Mouse (Mus musculus) right cerebral cortex, adult 18-20 months (tissue): Measurements from ENCODE around the gene Fgd6.

Experiments used
- DNase-seq: peaks from one replicate; pipeline ENCODE4 v3.0.0; 2022; ENCODE audit warnings: mixed read lengths

Fgd6 gene

DNA sequence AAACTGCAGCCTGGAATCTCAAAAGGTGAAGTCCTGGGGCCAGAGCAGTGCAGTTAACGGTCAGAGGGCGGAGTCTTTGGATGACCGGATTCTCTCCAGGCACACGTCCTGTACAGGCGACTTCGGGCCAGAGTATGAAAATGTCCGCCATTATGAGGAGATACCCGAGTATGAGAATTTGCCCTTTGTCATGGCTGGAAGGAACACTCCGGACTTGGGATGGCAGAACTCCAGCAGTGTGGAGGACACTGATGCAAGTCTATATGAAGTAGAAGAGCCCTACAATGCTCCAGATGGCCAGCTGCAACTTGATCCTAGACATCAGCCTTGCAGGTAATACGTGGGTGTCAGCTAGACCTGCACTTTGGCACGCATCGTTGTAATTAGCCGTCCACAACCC lies 9.5 kb downstream of the Fgd6 start:
- DNase-seq, result no peak

DNA sequence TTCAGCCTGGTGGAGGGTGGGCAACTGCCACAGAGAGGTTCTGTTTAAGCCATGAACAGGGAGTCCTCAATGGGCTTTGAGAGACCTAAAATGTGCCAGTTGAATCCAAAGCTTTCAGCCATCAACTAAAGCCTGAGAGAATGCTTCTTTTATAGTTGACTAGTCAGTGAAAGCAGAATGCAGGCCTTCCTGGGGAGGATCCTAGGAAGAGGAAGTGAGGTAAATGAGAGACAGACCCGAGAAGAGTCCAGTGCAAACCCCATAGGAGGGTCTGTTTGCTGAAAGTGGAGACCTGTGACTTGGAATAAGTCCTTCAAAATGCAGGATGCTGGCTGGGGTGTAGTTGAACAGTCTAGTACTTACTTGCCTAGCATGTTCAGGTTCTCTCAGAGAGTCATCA lies 11.2 kb downstream of the Fgd6 start:
- no peak for DNase-seq

GRCm38 (mm10) chr10:94047845-94048559 lies 12.2 kb downstream of the Fgd6 start:
- no peak for DNase-seq

DNA sequence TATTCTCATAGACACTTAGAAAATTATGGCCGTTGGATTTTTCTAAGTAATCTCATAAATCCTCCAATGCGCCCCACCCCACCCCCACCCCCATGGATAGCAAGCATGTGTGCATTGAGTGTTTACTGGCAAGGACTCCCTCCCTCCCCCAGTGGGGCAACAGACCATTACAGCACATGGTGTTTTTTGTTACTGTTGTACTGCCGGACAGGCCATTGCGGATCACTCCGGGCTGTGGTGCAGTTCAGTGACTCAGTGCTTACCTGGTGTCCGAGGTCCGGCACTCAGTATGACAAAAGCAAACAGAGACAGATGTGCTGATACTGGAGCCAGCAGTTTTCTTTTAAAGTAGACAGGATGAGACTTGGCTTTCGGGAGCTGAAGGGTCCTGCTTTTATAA lies 13.3 kb downstream of the Fgd6 start:
- no peak for DNase-seq

DNA sequence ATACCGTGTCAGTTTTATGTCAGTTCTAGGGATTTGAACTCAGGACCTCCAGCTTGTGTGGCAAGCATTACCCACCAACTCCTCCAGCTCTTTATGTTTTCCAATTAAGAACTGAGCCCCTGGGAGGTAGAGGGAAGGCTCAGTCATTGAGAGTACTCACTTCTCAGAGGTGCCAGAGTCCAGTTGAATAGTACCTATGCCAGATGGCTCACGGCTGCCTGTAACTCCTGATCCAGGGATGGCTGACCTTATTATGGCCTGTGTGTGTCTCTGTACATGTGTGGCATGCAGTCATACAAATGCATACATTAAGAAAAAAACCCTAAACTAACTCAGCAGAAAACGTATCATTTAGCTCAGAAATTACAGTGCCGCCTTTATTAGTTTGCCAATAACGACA lies 14.9 kb downstream of the Fgd6 start:
- no peak for DNase-seq

DNA sequence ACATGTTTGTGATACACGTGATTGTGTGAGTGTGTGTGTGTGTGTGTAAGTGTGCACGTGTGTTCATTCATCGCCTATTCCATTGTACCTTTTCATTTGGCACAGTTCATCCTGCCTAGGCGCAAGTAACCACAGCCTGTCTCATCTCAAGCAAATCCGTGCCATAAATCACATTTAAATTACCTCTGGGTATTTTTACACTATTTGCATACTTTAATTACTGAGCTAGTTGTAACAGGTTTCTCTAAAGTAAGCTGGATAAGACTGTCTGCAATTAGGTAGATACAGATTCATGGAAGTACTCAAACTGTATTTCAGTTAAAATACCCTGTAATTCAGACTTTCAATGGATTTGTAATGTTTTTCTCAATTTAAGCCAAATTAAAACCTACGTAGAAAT lies 20.7 kb downstream of the Fgd6 start:
- DNase-seq, result no peak

GRCm38 (mm10) chr10:94059618-94060055 lies 23.8 kb downstream of the Fgd6 start:
- no peak for DNase-seq

DNA sequence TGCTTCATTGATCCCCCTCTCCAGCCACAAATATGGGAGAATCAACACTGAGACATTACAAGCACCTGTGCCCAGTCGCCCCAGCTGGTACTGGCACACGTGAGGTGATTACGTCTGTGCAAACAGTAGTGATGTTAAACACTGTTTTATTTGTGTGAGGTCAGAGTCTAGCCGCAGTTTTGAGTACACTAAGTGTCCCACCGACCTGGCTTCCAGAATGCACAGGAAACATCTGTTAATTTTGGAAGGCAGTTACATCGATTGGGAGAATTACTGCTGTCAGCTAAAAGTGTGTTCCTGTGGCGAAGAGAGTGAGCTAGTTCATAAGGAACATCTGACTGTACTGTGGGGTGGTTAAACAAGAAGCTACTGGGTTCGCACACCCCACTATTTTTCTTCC lies 24.4 kb downstream of the Fgd6 start:
- DNase-seq, result no peak

DNA sequence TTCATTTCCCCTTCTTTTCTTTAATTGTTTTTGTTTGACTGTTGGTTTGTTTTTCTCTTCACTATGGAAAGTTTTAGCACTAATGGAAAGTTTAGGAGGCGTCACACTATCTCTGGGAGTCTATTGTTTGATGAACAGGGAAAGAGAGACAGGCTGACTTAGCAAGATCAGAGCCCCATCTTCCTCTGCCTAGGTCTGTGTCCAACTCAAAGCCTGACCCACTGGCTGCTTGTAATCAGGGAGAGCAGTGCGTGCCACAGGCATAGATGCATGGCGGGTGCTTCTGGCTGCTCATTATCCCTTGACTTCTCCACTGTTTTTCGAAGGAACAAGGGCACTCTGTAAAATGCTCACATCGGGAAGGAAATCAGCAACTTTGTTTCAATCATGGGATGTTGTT lies 26.6 kb downstream of the Fgd6 start:
- no peak for DNase-seq

DNA sequence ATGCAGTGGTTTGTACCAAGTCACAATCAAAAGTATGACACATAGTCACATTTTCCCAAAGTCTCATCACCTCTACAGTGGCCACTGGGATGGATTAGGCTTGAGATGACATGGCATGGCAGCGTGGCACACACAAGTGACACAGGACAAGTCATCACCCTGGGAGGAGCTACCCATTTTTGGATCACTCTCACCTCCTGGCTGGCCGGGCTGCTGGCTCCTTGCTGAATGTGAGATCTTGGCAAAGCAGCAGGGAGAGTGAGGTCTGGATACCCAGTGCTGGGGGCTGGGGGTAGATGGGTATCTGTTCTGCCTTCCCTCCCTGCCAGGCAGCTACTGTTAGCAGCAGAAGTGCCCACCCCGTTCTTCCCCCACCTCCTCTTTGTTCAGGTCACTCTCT lies 31.1 kb downstream of the Fgd6 start:
- DNase-seq, result no peak

DNA sequence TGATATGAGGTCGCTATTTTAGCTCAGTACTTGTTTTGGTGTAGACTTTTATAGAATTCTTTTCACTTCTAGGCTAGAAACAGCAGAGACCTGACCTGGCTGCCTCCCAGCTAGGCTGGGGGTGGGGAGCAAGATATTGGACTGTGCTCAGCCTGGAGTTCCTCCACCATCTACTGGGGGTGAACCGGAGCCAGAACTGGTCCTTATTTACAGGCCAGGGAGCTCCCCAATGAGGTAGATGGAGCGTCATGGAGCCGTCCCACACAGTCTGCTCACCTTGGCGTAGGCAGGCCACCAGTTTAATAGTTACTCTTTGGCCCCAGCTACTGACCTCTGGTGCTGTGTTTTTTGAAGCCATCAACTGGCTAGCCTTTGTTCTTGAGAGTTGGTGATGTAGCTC lies 32.9 kb downstream of the Fgd6 start:
- DNase-seq, result no peak

- DNase-seq, result no peak
These were observed 35.8 kb downstream of the Fgd6 start for GRCm38 (mm10) chr10:94071641-94072040.

DNA sequence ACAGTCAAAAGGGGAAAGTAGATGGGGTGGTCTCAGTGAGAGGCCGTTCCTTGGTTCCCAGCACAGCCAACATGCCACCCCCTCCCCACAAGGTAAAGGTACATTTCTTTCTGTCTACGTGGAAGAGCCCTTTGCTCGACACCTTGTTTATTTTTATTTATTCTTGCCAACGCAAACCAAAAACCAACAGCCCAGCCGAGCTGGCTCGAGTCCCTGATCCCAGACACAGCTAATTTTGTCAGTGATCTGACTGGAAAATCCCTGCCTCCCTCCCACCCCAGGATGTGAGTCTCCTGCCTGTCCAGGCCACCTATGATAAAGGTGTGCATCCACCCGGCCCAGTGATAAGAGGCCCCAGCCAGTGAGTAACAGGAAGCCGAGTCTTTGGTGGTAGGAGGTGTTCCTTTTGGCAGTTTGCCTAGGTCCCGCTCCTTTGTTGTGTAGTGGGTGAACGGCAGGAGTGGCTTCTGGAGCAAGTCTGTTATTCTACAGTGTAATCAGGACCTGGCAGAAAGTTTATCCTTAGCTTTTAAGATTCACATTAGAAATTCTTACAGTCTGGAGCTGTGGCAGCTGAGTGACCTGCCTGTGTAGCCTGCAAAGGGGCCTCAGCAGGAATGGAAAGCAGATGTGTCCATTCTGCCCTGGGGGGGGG lies 36.6 kb downstream of the Fgd6 start:
- no peak for DNase-seq

DNA sequence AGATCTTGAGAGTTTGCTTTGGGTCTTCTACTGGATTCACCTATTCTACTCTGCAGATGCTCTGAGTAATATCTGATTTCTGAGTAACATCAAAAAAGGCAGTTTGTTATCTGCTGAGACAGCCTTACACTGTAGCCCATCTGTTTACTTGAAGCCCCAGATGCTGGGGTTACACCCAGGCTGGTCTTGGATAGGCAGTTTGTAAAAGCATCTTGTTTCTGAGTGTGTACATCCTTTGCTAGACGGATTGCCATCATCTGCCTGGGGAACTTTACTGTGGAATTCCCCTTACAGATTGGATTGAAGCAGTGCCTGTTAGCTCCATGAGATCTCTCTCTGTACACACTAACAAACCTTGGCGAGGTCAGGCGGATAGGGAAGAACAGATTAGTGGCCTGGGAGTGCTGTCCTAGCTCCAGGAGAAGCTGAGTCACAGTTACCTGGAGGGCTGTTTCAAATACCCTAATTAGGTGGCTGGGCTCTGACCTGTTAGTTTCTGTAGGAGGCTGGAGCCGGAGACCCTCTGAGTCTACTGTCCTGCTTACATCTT lies 37.2 kb downstream of the Fgd6 start:
- no peak for DNase-seq

- DNase-seq, result no peak
These were observed 41.4 kb downstream of the Fgd6 start for GRCm38 (mm10) chr10:94076966-94077825.

DNA sequence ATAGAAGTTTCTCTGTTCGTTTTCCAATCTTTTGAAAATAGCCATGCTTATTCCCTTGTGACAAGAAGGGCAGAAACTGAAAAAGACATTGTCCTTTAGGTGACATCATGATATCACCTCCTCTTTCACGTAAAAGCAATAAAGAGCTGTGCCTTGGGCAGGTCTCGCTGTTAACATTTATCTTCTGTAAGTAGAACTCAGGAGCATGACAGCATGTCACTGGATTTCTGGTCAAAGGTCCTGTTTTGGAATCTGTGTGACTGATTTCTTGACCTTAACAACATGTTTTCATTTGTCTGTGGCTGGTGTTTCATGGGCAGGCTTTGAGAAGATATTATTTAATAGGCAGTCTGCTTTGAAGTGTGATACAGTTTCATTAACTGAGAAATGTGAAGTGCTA lies 44.9 kb downstream of the Fgd6 start:
- no peak for DNase-seq

- DNase-seq, result no peak
These were observed 46.4 kb downstream of the Fgd6 start for GRCm38 (mm10) chr10:94082040-94082734.

DNA sequence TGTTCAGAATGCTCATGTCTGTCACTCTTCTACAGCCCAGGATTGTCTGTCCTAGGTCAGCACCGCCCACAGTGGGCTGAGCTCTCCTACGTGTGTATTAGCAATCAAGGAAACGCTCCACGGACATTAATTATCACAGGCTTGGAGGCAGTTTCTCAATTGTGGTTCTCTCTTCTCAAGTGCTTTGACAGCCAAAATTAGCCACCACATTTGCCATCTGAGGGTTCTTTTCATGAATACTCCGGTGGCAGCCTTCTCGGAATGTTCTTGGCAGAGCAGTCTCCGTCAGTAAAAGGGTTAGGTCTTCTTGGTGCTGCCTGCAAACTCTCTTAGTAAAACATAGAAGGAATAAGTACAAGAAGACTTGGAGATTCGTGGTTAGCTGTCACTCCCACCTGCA lies 50.5 kb downstream of the Fgd6 start:
- peak; percentile 18 for DNase-seq

GRCm38 (mm10) chr10:94087367-94088077 lies 51.7 kb downstream of the Fgd6 start:
- DNase-seq, result no peak

DNA sequence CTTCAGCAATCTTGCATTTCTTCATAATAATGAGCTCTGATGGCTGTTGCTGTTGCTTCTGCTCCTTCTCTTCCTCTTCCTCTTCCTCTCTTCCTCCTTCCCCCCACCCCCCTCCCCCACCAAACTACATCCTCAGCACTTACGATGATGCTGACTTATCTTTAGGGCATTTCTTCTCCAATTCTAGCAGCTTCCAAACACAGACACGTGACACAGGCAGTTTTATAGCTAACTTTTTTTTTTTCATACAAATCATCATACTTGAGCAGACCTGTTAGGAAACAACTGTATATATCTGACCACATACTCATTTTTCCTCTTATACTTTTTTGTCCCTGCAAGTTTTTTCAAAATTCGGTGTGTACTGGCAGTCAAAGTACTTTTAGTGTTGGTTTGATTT lies 54.2 kb downstream of the Fgd6 start:
- DNase-seq, result no peak

DNA sequence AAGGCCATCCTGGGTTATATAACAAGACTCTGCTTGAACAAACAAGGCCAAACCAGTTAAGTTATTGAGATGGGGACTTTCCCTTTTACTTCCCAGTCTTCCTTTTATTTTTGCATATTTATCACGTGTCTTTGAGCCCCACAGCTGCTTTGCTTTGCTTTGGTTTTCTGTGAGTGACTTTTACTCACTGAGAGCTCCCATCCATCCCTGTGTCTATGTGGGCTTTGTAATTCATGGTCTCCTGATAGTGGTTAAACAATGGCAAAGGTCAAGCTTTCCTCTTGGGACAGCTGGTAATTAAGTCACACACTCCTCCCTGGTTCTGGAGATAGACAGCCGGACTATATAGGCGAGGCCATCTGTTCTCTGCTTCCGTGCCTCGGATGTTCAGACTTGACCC lies 57.7 kb downstream of the Fgd6 start:
- DNase-seq, result no peak
